Mouse (Mus musculus): ENCODE results near the gene Col5a1.

GRCm38 (mm10) chr2:27901525-27902245 lies 15.5 kb downstream of the Col5a1 start:
- TF ChIP-seq CTCF (IDR thresholded peaks at IDR 0.05; ENCODE audit: borderline replicate concordance, insufficient read depth, low read depth, low read length), result no peak
- no peak for TF ChIP-seq POLR2A (IDR thresholded peaks at IDR 0.05; ENCODE audit: borderline replicate concordance, insufficient read depth, low read length)

All from cerebellum, adult 2 months (tissue).